Mouse (Mus musculus) cerebellum, adult 2 months (tissue): ENCODE measurements at regions not wholly inside any gene's neighbourhood (a gene's known extent, or its start where the extent isn't known, plus 50 kb on each side); places are given as distances from the start of the nearest gene placed in this dataset.

Experiments
- DNase-seq, 2 experiments: peaks; one replicate each; pipeline ENCODE4 v3.0.0; 2021
- H3K27ac ChIP-seq: fragments of 200-500 bp; 2 replicates; pipeline ENCODE4 v1.5.1; 2012; ENCODE audit warnings: low read length, control low read depth, inconsistent platforms; ENCODE audit not compliant: insufficient read depth
- H3K27me3 ChIP-seq: fragments of 200-500 bp; 2 replicates; pipeline ENCODE4 v1.6.1; 2012; ENCODE audit warnings: inconsistent platforms, mild to moderate bottlenecking, low read length, moderate library complexity; ENCODE audit not compliant: control insufficient read depth, insufficient read depth
- H3K4me1 ChIP-seq: fragments of 200-500 bp; 2 replicates; pipeline ENCODE4 v1.6.1; 2011; ENCODE audit warnings: low read length; ENCODE audit not compliant: control insufficient read depth, insufficient read depth
- H3K4me3 ChIP-seq: fragments of 200-500 bp; replicated peaks from 2 replicates; pipeline ENCODE3; 2011; ENCODE audit warnings: mild to moderate bottlenecking, low read depth, low read length, control low read depth; ENCODE audit not compliant: insufficient read depth
- CTCF ChIP-seq: fragments of 200-500 bp; IDR thresholded peaks from 2 replicates; pipeline ENCODE4 v1.5.1; 2011; ENCODE audit warnings: low read depth, mild to moderate bottlenecking, control low read depth, low read length, moderate library complexity, borderline replicate concordance; ENCODE audit not compliant: insufficient read depth
- POLR2A ChIP-seq: fragments of 200-500 bp; IDR thresholded peaks from 2 replicates; pipeline ENCODE4 v1.6.1; 2011; ENCODE audit warnings: low read length, control low read depth, borderline replicate concordance; ENCODE audit not compliant: insufficient read depth
- WGBS: fragments of 180-500 bp; shearing (Covaris S2); methylation state at CpG from one replicate; pipeline ENCODE4 v1.1.7; 2018; 5-methylcytosine and 5-hydroxymethylcytosine counted together

- DNase-seq: no peak
- Histone ChIP-seq H3K4me1 (no peaks in the 10 kb centered on the region), H3K27me3 (no peaks in the 10 kb centered on the region), H3K27ac (no peak overlapping the region), H3K4me3 (no peak overlapping the region)
- TF ChIP-seq POLR2A (no peak), CTCF (no peak)
Measured at GRCm38 (mm10) chr1:90497568-90497967, 105.2 kb upstream of the Cops8 start.

GRCm38 (mm10) chr1:90501373-90501772, 101.4 kb upstream of the Cops8 start:
- no peak for DNase-seq
- H3K27me3 ChIP-seq: no peaks in the 10 kb centered on the region
- no peak overlapping the region for H3K4me3 ChIP-seq
- TF ChIP-seq CTCF (no peak), POLR2A (no peak)
- H3K4me1 ChIP-seq: no peaks in the 10 kb centered on the region
- no peak overlapping the region for H3K27ac ChIP-seq

- Histone ChIP-seq H3K27me3 (no peaks in the 10 kb centered on the region), H3K27ac (no peak overlapping the region), H3K4me3 (no peak overlapping the region), H3K4me1 (no peaks in the 10 kb centered on the region)
- 89% methylated on average over 3 of the region's 3 CpGs for WGBS
- DNase-seq: no peak
- TF ChIP-seq POLR2A (no peak), CTCF (no peak)
Measured at GRCm38 (mm10) chr1:90502371-90502770, 100.4 kb upstream of the Cops8 start.

- WGBS: 89% methylated on average over 8 of the region's 8 CpGs
- Histone ChIP-seq H3K27me3 (no peaks in the 10 kb centered on the region), H3K4me3 (no peak overlapping the region), H3K27ac (no peak overlapping the region), H3K4me1 (no peaks in the 10 kb centered on the region)
- no peak for DNase-seq
- no peak for TF ChIP-seq CTCF
- TF ChIP-seq POLR2A: no peak
Measured at GRCm38 (mm10) chr1:90502771-90503540, 99.8 kb upstream of the Cops8 start.

GRCm38 (mm10) chr1:90504583-90505080, 98.1 kb upstream of the Cops8 start:
- Histone ChIP-seq H3K27ac (no peak overlapping the region), H3K4me1 (no peaks in the 10 kb centered on the region), H3K4me3 (no peak overlapping the region), H3K27me3 (no peaks in the 10 kb centered on the region)
- TF ChIP-seq CTCF (no peak), POLR2A (no peak)
- WGBS: 48% methylated on average over 8 of the region's 8 CpGs
- no peak for DNase-seq

- 79% methylated on average over 3 of the region's 3 CpGs for WGBS
Measured at GRCm38 (mm10) chr1:90505599-90505998, 97.2 kb upstream of the Cops8 start.

GRCm38 (mm10) chr1:90506582-90506981, 96.2 kb upstream of the Cops8 start:
- Histone ChIP-seq H3K4me3 (no peak overlapping the region), H3K27ac (no peak overlapping the region), H3K27me3 (no peaks in the 10 kb centered on the region), H3K4me1 (no peaks in the 10 kb centered on the region)
- DNase-seq: no peak
- WGBS: 93% methylated on average over 9 of the region's 9 CpGs
- TF ChIP-seq CTCF (no peak), POLR2A (no peak)

More at GRCm38 (mm10) chr1:90505599-90505998, 97.2 kb upstream of the Cops8 start:
- H3K27me3 ChIP-seq: no peaks in the 10 kb centered on the region
- no peak overlapping the region for H3K27ac ChIP-seq
- no peak overlapping the region for H3K4me3 ChIP-seq
- H3K4me1 ChIP-seq: no peaks in the 10 kb centered on the region
- no peak for DNase-seq
- TF ChIP-seq POLR2A (no peak), CTCF (no peak)

- H3K4me3 ChIP-seq: no peak overlapping the region
- WGBS: 84% methylated on average over 7 of the region's 7 CpGs
- no peak overlapping the region for H3K27ac ChIP-seq
- H3K27me3 ChIP-seq: no peaks in the 10 kb centered on the region
- TF ChIP-seq POLR2A (no peak), CTCF (no peak)
- H3K4me1 ChIP-seq: no peaks in the 10 kb centered on the region
- DNase-seq: no peak
Measured at GRCm38 (mm10) chr1:90509371-90509770, 93.4 kb upstream of the Cops8 start.
